Mouse (Mus musculus): ENCODE results near the gene Sptan1. TPM values are rescaled to one million over a fixed set of nuclear protein-coding genes. Genes with fewer than 3 reads are reported as not detected.

Sptan1 gene
- total RNA-seq (2021): 1,000 to 10,000 TPM in 1 of 2 experiments, 100 to 1,000 TPM in 1; 952 to 1,021 TPM
- long read RNA-seq, experiment 1, partial matches to known transcripts: 136 of 188 reads
- long read RNA-seq, experiment 1, other reads (novel, unspliced or antisense): 47 of 188 reads
- long read RNA-seq, experiment 2, partial matches to known transcripts: 116 of 157 reads
- long read RNA-seq, experiment 2, other reads (novel, unspliced or antisense): 38 of 157 reads

DNA sequence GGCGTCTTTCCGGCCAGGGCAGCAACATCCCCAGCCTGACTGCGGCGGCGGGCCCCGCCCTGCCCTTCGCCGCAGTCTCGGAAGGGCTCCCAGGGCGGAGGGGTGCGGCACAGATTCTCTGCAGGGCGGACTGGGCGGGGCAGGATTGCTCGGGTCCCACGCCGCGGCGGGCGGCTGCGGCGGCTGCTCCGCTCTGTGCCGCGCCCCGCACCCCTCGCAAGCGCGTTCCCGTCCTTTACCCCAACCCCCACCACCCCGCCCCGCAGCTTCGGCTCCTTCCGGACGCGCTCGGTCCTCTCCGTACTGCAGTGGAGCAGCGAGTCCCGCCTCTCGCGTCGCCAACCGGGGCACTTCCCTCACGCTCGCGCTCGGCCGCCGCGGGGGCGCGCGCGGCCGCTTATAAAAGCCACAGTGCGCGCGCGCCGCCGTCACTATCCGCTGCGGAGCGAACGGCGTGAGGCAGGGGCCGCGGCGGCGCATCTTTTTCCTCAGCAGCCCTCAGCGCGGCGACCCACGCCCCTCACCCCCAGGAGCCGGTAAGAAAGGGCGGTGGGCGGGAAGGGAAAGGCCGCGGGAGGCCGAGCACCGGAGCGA is at the start of gene Sptan1:
TSS of gene Sptan1 (plus strand) at position 311 of the 594 bp plus-strand sequence.
- peak; percentile 95 to 97 for DNase-seq (ENCODE audit: low spot score in 2 of 2)
- intact Hi-C loops (cut with DNase I): no loop called here

DNA sequence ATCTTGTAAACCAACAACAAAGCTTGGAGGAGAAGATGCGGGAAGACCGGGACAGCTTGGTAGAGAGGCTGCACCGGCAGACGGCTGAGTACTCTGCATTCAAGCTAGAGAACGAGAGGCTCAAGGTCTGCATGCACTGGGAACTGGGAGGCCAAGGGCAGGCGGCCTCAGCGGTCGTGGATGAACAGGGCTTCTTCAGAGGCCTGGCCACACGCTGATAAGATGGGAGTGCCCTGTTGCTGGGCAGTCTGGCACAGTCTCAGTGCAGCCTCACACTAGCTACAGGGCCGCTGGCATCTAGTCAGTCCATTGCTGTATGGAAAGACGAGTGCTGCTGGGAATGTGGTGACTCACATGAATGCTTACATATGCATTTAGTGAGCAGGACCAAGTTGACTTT is 47.7 kb upstream of the Sptan1 start:
- DNase-seq (ENCODE audit: low spot score in 2 of 2): no peak
- intact Hi-C loops (cut with DNase I): no loop called here

DNA sequence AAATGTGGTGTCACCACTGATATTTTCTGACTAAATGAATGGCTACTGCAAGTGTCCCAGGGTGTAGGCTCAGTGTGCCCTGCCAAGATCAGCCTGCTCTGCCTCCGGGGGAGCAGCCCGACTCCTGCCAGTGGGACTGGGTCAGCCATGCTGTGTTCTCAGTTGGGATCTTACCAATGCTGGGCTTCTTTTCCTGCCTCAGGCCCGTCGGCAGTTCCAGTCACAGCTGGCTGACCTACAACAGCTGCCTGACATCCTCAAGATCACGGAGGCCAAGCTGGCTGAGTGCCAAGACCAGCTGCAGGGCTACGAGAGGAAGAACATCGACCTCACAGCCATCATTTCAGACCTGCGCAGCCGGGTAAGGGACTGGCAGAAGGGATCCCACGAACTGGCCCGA is 43.3 kb upstream of the Sptan1 start:
- intact Hi-C loops (cut with DNase I): loop anchor here (10.0 kb wide), 1 partner anchor 403 kb away; no protein-coding TSS in a partner anchor
- peak; percentile 19 to 32 for DNase-seq (ENCODE audit: low spot score in 2 of 2)

DNA sequence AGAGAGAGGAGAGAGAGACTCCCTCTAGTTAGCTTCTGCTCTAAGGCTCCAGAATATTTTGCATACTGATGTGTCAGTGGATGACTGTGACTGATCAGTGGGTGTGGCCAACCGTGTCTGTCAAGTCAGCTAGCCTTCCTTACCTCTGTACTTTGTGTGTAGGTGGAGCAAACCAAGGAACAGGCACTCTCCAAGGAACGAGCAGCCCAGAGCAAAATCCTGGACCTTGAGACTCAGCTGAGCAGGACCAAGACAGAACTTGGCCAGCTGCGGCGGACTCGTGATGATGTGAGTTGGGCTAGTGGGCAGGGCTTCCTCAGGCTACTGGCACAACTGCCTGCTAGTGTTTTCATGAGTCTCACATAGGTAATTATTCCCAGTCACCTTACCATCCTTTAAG is 38.8 kb upstream of the Sptan1 start:
- no peak for DNase-seq (ENCODE audit: low spot score in 2 of 2)
- intact Hi-C loops (cut with DNase I): loop anchor here (10.0 kb wide), 1 partner anchor 398 kb away; no protein-coding TSS in a partner anchor

DNA sequence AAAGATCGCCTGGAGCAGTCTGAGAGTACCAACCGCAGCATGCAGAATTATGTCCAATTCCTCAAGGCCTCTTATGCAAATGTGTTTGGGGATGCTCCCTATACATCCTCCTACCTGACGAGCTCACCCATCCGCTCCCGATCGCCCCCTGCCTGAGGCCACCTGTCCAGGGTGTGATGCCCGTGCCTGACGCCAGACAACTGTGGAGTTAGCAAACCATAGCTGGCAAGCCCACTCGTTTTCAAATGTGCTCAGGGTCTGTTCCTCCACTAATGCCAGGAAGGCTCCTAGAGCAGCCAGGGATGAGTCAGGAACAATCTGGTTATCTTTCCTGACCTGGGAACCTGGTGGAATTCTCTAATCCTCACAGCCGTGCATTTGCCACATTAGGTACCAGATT is 34.9 kb upstream of the Sptan1 start:
- intact Hi-C loops (cut with DNase I): no loop called here
- no peak for DNase-seq (ENCODE audit: low spot score in 2 of 2)

DNA sequence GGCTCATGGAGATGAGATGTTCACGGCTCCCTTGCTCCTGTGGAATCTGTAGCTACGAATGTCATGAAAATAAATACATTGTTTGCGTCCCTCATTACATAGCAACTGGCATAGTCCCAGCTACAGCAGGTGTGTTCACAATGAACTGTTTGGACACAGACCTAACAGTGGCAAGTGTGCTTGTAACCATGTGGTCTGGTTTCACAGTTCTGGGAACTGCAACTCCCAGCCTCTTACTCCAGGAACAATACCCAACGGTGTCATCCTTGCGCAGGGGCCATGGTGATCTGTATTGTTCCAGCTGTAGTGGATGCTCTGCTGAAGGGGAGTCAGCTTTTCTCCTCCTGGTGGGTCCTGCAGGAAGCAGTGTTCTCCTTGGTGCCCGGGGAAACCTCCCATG is 34.2 kb upstream of the Sptan1 start:
- DNase-seq (ENCODE audit: low spot score in 2 of 2): no peak
- intact Hi-C loops (cut with DNase I): no loop called here

DNA sequence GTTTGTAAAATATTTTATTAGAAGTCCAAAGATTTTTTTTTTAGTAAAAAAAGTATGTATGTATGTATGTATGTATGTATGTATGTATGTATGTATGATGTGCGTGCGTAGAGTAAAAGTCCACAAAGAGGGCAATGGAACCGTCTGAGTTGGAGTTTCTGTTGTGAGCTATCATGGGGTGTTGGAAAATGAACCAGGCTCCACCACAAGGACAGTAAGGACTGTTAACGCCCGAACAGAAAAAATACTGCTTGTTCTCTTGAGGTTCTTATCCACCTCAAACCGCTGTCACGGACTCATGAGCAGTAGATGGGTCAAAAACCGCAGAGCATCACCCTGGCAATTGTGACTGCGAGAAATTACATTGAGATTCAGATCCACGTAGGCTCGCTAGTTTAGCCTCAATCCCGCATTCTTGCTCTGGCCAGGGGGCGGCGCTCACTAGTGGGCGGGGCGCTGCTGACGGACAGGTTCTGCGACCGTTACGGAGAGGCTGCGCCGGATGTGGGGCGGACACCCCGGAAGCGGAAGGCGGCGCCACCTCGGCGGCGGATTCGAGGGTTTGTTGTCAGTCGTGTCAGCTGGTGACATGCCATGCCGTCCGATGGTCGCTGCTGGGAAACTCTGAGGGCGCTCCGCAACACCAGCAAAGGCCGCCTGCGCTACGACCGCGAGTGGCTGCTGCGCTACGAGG is 30.3 kb upstream of the Sptan1 start, which contains the start of gene Gle1:
TSS of gene Gle1 (plus strand) at position 521 of the 694 bp plus-strand sequence.
- intact Hi-C loops (cut with DNase I): loop anchor here (5.0 kb wide), 1 partner anchor 42 kb away; no protein-coding TSS in a partner anchor
- peak; percentile 96 to 97 for DNase-seq (ENCODE audit: low spot score in 2 of 2)

DNA sequence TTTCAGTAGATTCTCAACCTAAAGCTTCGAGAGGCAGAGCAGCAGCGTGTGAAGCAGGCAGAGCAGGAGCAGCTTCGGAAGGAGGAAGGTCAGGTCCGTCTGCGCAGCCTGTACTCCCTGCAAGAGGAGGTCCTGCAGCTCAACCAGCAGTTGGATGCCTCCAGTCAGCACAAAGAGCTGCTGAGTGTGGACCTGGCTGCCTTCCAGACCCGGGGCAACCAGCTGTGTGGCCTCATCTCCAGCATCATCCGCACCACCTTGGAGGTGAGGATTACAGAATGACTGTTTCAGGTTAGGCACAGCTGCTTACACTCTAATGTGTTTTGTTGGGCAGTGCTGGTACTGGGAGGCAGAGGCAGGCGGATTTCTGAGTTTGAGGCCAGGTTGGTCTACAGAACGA is 25.3 kb upstream of the Sptan1 start:
- no peak for DNase-seq (ENCODE audit: low spot score in 2 of 2)
- intact Hi-C loops (cut with DNase I): no loop called here

DNA sequence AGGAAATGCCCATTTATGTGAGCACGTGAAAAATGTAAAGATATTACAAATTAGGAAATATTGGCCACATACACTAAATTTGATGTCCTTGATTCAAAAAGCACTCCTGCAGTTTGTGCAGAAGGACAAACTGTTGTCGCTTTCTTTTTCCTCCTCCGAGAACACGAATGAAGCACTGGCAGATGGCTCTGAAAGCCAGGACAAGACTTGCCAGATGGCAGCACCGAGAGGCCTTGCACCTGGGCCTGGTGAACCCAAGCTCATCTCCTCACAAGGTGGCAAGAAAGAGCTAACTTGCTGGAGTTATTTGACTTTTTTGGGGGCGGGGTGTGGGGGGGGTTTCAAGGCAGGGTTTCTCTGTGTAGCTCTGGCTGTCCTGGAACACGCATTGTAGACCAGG is 24.5 kb upstream of the Sptan1 start:
- intact Hi-C loops (cut with DNase I): no loop called here
- DNase-seq (ENCODE audit: low spot score in 2 of 2): no peak

DNA sequence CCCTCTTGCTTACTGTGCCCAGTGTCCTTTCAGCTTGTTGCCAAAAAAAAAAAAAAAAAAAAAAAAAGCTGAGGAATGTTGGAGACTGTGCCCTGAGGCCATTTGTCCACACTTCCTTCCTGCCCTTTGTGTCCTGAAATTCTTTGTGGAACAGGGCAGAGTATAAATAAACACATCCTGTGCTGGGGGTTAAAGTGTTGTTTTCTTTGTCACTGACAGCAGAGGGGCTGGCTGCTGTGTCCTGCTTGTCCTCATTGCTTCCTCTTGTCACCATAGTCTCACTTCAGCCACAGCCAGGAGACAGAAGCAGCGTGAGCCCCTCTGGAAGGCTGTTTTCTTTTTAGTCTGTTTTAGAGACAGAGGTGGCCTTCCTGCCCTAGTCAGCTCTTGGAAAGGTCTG is 20.6 kb upstream of the Sptan1 start:
- intact Hi-C loops (cut with DNase I): loop anchor here (5.0 kb wide), 1 partner anchor 48 kb away; no protein-coding TSS in a partner anchor
- DNase-seq (ENCODE audit: low spot score in 2 of 2): no peak

DNA sequence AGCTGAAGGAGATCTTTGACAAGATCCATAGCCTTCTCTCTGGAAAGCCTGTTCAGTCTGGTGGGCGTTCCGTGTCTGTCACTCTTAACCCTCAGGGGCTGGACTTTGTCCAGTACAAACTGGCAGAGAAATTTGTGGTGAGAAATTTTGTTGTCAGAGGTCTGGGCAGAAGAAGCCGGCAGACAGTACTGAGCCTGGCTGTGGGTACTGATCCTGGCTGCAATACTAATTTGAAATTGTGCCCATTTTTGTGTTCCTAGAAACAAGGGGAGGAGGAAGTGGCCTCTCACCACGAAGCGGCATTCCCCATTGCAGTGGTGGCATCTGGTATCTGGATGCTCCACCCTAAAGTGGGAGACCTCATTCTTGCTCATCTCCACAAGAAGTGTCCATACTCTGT is 16.5 kb upstream of the Sptan1 start:
- intact Hi-C loops (cut with DNase I): loop anchor here (5.0 kb wide), 1 partner anchor 43 kb away; no protein-coding TSS in a partner anchor
- no peak for DNase-seq (ENCODE audit: low spot score in 2 of 2)

DNA sequence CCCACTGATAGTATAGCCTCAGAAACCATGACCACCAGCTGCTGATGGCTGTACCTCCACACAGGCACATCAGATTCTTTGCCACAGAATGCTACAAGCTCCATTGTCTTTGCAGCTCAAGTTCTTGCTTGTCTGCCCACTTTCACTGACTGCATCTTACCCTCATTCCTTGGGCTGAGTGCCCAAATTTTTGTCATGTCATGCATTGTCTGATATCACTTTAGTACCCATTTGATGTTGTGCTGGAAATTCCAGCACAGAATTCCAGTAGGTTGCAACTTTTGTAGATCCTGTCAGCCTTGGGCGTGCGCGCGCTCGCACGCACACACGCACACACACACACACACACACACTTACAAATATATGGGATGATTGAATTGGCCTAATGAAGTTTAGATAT is 4.1 kb upstream of the Sptan1 start:
- intact Hi-C loops (cut with DNase I): no loop called here
- no peak for DNase-seq (ENCODE audit: low spot score in 2 of 2)

DNA sequence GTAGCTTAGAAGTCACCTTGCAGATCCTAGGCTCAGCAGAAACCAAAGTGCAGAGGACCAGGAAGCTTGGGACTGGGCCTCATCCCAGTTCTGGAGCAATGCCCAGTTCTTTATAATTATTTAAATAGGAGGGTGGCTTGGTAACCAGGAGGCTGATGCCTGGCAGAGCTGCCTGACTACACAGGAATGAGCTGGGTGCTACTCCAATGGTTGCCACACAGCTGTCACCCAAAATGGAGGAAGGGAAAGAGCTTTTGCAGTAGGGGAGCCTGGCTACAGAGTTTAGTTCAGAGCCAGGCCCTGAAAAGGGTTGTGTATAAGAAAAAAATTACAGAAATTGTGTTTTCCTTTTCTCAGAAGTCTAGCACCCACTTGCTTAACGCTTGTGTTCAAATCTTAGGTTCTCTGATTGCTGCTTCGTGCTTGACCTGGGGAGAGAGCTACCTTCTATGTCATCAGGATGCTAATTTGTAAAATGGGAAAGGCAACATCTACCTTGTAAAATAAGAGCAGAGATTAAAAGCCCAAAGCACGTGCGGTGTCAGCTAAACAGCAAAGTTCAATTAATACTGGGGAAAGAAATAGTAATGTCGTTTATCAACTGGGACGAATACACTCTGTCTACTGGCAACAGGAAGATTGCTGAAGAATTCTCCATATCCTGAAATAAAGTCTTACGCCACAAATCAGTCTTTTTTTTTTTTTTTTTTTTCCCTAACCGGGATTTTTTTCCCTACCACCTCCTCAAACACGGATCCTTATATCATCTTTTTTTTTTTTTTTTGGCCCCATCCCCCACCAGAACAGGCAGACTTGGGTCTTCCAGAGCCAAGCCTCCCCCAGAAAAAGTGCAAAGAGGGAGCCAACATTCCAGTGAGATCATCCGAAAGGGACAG is 758 bp upstream of the Sptan1 start:
- intact Hi-C loops (cut with DNase I): no loop called here
- peak; percentile 52 to 84 for DNase-seq (ENCODE audit: low spot score in 2 of 2)

DNA sequence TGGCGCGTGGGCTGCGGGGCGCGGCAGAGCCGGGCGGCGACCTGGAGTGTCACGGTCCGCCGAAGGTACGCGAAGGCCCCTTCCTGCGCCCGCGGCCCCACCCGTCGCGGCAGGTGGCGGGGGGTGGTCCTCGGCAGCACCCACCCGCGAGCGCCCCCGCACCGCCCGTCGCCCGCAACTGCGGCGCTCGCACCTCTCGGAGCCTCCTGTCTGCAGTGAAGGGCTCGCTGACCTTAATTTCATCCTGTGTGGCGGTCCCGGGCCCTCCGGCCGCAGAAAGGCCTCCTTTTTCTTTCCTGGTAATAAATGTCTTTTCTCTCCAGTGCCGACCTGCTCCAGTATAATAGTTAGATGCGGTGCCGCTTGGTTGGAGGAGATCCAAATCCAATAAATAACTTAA is 546 bp downstream of the Sptan1 start:
- intact Hi-C loops (cut with DNase I): no loop called here
- peak; percentile 31 to 51 for DNase-seq (ENCODE audit: low spot score in 2 of 2)

DNA sequence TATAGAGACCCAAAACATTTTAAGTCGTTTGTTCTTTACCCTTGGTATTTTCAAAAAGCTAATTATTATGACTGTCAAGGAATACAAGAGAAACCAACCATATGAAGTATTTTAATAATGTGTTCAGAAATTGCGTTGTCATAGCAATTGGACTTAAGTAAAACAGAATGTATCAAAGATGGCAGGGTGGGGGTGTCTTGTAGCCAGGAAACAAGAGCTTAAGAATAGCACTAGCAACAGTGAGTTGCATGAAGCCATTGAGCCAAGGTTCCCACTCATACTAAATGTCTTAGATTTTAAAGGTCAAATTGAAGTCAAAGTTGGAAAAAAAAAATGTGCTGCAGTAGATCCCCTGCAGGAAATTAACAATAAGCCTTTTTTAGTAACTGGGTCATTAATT is 1.5 kb downstream of the Sptan1 start:
- peak; percentile 32 to 54 for DNase-seq (ENCODE audit: low spot score in 2 of 2)
- intact Hi-C loops (cut with DNase I): no loop called here

DNA sequence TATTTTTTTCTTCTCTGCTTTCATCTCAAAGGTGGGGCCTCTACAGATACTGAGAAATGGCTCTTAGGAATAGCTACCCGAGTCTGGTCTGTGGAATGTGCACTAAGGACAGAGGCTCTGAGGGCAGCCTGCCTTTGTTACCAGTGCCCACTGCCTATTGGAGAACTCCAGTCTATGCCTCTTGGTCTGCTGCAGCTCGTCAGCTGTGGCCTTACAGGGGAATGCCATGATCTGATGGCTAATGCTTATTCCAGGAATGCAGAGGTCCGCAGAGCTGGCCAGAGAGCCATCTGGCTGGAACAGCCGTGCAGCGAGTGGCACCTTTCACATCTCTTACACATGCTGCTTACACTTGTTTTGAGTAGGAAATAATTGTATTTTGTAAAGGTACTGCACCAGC is 2.4 kb downstream of the Sptan1 start:
- DNase-seq (ENCODE audit: low spot score in 2 of 2): no peak
- intact Hi-C loops (cut with DNase I): no loop called here

DNA sequence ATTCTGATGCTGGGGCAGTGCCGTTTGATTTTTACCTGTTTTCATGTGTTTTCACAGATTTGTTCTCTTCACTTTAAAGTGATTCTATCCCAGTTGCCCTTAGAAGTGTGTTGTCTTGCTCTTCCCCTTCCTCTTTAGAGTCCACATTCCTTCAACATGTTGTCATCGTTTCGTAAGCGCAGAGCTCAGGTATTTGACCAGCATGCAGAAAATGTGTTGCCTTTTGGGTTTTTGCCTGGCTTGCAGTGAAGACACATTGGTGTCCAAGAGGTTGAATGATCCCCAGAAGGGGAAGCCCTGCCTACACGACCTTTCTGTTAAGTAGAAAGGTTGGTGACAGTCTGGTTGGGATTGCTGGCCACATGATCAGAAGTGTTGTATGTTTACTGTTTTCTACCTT is 3.3 kb downstream of the Sptan1 start:
- intact Hi-C loops (cut with DNase I): no loop called here
- no peak for DNase-seq (ENCODE audit: low spot score in 2 of 2)

DNA sequence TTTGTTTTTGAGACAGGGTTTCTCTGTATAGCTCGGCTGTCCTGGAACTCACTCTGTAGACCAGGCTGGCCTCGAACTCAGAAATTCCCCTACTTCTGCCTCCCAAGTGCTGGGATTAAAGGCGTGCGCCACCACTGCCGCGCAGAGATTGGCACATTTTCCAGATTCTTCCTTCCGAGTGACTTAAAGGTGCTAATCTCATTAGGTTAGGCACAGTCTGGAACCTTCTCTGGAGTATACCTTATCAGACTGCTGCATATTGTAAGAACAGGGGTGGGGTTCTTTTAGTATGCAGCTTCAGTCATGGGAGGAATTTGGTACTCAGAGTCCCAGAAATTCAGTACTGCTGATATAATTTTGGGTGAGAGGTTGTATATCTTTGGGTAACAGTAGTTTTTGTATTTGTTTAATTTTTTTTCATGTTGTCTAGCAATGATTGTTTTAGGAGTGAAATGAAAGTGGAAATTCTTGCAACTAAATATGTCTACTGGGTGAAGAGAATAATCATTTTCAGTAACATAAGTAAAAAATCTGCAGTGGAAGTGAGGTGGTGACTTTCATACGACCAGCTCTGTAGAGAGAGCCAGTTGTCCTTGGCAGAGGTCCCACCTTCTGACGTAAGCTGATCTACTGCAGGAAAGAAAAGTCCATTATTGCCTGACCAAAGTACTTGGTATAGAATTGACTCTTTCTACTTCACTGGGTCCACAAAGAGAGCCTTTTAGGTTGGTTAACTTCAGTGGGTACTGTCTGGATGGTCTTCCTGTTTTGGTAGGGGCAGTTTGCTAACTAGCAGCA is 6.7 kb downstream of the Sptan1 start:
- DNase-seq (ENCODE audit: low spot score in 2 of 2): peak; percentile 30 to 58
- intact Hi-C loops (cut with DNase I): no loop called here

DNA sequence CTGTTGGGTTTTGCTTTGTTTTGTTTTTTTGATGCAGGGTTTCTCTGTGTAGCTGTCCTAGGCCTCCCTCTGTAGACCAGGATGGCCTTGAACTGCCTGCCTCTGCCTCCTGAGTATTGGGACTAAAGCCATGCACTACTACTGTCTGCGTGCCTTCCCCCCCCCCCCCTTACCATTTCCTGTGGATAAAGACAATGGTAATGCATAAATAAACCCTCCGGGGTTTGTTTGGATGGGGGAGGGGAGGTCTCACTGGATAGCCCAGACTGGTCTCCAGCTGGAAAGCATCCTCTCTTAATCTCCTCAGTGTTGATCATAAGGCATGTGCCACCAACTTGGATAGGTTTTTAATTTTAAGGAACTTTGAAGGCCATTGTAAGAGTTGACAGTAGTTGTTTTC is 8.2 kb downstream of the Sptan1 start:
- DNase-seq (ENCODE audit: low spot score in 2 of 2): no peak
- intact Hi-C loops (cut with DNase I): no loop called here

Measured in left cerebral cortex, postnatal 14 days (tissue).